Mouse (Mus musculus) thymus, adult 2 months (tissue): Measurements from ENCODE around the gene Plcd4.

Source experiments
- CTCF ChIP-seq: fragments of 200-500 bp; IDR thresholded peaks from 2 replicates; pipeline ENCODE4 v1.5.1; 2012; ENCODE audit warnings: mild to moderate bottlenecking, control low read depth, low read length, moderate library complexity, borderline replicate concordance; ENCODE audit not compliant: control insufficient read depth, poor library complexity, insufficient read depth; ENCODE audit errors: extremely low read depth
- POLR2A ChIP-seq: fragments of 200-500 bp; IDR thresholded peaks from 2 replicates; pipeline ENCODE4 v1.6.1; 2012; ENCODE audit warnings: mild to moderate bottlenecking, low read length, control low read depth, moderate library complexity; ENCODE audit not compliant: control insufficient read depth, poor library complexity, insufficient read depth; ENCODE audit errors: extremely low read depth

DNA sequence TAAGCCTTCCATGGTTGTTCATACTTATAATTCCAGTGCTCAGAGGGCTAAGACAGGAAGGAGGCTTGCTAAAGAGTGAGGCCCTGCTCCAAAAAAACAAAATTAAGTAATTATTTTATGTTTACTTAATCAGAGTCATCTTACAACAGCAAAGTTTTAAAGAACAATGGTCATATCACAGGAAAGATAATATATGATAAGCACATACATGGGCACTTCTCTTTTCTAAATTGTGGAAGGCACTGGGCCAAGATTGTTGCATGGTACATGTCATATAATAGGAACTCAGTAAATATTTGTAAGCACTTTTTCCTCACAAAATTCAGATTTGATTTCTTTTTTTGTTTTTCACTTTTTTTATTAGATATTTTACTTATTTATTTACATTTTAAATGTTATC lies 22.8 kb upstream of the Plcd4 start:
- TF ChIP-seq CTCF (no peak), POLR2A (no peak)
